Mouse (Mus musculus) urinary bladder, postnatal 36 days (tissue): Measurements from ENCODE around the gene Nyap2.

Experiments used
- DNase-seq, 2 experiments: peaks; one replicate each; pipeline ENCODE4 v3.0.0; 2022; ENCODE audit warnings: low spot score in 2 of 2, mixed read lengths in 1 of 2

The Nyap2 gene

GRCm38 (mm10) chr1:81076831-81077664 lies at the start of gene Nyap2:
TSS of gene Nyap2 (plus strand) at chr1:81076950.
- DNase-seq: no peak

- DNase-seq: no peak
Observed at GRCm38 (mm10) chr1:81042907-81043868, 33.6 kb upstream of the Nyap2 start.

- DNase-seq: no peak
Observed at GRCm38 (mm10) chr1:81058340-81058739, 18.4 kb upstream of the Nyap2 start.

- no peak for DNase-seq
Observed at GRCm38 (mm10) chr1:81058835-81059234, 17.9 kb upstream of the Nyap2 start.

- no peak for DNase-seq
Observed at GRCm38 (mm10) chr1:81062811-81063210, 13.9 kb upstream of the Nyap2 start.

GRCm38 (mm10) chr1:81076259-81076658 lies 491 bp upstream of the Nyap2 start:
- no peak for DNase-seq

GRCm38 (mm10) chr1:81077665-81078314 lies 1.0 kb downstream of the Nyap2 start:
- no peak for DNase-seq

DNA sequence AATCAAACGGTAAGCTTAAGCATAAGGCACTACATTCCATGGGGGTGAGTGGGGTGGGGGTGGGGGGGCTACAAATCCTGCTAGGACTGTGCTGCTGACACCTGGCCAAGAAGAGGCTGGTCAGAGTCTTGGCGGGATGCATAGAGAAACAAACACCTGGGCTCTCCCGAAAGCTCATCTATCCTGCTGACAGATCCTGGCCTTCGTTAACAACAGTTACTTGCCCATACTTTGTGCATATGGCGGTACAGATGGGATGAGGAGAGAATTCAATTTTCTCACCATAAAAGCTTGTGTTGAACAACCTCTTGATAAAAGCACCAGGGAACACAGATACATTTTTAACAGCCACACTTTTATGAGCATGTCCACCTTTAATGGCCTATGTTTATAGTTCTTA lies 10.7 kb downstream of the Nyap2 start:
- no peak for DNase-seq

GRCm38 (mm10) chr1:81090400-81090799 lies 13.7 kb downstream of the Nyap2 start:
- DNase-seq: no peak

DNA sequence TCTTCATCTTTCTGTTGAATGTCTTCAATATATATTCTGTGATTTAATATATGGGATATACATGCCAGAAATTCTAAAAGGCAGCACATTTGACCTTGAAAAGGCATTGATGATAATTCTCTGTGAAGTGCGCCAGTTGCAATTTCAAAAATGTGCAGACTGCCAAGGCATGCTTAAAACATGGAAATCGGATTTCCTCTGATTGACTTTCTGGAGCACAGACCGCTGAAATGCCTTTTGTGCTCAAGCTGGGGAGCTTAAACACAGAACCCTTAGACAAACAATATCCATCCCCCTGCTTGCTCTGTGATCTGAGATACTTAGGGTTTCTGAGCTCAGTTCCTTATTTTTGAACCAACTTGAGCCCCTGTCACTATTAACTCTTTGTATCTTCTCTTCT lies 14.2 kb downstream of the Nyap2 start:
- no peak for DNase-seq

DNA sequence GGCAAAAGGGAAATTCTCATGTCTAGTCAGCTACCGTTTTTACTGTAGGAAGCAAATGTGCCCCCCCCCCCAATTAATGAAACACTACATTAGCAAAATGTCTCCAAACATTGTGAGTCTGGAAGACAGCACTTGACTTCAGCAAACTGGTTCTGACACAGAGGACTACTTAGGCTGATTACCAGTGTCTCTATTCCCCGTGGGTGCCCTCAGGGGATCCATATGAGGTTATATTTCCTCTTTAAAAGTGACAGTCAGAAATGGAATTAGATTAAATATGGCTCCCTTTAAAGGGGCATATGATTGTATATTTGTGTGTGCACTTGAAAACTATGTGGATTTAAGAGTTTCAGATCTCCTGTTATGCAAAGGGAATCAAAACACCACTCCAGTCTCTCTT lies 15.3 kb downstream of the Nyap2 start:
- no peak for DNase-seq

DNA sequence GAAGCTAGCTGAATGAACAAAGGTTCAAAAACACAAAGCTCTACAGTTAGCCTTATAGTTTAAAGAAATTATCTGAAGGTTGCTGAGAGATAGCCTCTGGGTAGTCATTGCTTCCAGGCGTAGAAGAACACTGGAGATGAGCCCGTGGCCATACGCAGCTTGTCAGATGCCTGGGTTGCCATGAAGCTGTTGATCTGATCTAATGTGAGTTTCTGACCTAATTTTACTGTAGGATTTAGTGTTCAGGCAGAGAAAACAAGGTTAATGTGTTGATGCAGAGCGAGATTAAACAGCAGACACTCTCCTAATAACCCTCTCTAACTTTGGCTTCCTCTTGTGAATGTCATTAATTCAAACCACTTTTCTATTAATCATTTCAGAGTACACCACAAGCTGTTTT lies 16.1 kb downstream of the Nyap2 start:
- DNase-seq: no peak

DNA sequence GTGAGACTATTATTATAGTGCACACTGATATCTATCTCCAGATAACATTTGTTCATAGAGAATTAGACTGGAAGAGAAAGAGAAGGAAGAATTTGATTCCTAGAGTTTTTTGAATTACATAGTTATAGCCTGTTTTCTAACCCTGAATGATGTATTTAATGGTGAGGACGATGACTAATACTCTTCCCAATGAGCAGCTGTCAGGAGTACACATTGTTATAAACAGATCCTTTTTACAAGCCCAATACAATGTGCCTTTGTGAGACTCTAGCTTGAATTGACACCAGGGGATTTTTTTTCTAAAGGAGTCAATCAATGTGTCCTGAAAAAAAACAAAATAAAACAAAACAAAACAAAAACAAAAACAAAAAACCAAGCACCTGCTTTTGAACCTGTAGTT lies 22.2 kb downstream of the Nyap2 start:
- no peak for DNase-seq

- DNase-seq: no peak
Observed at GRCm38 (mm10) chr1:81101749-81102148, 25.0 kb downstream of the Nyap2 start.

DNA sequence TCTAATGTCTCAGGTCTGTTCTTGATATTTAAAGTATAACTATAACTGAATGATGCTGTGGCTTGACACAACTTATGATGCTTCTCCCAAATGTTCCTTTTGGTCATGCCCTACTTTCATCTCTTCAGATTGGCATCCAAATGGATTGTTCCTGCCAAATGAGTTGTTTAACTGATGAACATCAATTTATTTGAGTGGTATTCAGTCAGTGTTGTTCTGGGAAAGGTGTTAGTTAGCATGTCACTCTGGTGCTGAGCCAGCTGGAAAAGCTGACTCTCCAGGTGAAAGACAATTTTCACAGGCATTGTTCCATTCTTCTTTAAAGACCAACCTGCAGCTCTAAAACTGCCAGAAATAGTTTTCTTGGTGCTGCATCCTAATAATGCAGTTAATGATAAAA lies 43.0 kb downstream of the Nyap2 start:
- no peak for DNase-seq

DNA sequence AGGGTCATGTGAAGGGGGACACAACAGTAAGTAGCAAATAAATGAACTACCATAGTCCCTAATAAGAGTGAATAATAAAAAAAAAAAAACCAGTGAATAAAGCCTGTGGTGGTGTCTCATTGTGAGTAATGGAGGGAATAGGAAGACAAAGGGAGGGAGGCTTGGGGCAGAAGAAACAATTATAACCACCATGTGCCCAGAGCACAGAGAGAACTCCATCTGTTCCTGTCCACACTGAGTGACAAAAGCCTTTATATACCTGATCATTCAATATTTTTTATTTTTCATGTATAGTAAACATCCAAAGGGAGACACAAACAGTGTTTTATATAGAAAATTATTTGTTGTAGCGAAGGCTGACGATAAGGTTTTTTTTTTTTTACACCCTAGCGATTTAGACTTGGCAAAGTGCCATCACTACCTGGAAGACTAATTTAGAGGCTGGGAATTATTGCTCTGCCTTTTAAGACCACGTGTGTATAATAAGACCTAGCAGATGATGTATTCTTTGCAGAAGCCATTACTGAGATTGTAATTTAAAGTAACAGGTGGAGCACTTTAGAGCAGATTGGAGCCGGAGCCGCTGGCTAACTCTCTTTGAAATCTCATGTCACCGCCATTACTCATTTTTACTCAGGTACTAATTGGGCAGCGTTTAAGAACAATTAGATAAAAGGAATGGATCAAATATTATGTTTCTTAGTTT lies 55.4 kb downstream of the Nyap2 start:
- DNase-seq: no peak

- no peak for DNase-seq
Observed at GRCm38 (mm10) chr1:81143855-81144254, 67.1 kb downstream of the Nyap2 start.

GRCm38 (mm10) chr1:81145576-81145975 lies 68.8 kb downstream of the Nyap2 start:
- DNase-seq: no peak

GRCm38 (mm10) chr1:81169245-81169644 lies 92.5 kb downstream of the Nyap2 start:
- no peak for DNase-seq

DNA sequence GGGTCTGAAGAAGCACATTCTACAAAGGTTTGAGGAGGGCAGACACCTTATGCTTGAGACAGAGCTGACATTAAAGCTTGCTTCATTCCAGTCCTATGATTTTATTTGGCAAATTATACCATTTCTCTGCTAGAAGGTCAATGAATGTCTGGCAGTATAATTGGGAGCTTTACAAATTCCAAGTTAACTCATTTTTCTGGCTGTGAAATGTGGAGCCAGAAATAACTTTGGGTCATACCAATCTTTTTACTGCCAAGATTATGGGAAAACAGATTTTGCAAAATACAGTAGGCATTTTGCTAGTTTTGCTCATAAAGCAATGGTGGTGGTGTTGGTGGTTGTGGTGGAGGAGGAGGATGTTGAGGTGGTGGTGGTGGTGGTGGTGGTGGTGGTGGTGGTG lies 96.0 kb downstream of the Nyap2 start:
- no peak for DNase-seq

- no peak for DNase-seq
Observed at GRCm38 (mm10) chr1:81173303-81173702, 96.6 kb downstream of the Nyap2 start.

DNA sequence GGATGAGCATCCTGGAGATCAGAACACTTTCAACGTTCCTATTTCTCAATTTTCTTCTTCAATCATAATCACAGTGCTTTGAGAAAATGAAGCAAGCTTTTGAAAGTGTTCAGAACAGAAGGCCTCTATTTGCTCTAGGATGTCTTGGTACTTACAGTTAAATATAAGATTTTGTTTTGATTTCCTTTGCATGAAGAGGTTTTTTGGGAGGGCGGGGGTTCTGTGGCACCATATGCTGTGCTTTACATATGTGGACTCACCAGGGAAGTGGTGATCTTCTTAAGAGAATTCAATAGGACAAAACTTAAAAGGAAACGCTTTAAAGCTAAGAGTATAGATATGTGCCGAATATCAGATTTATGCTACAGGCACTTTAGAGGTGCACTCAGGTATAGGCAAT lies 103.0 kb downstream of the Nyap2 start:
- DNase-seq: no peak
